Mouse (Mus musculus) MEL-GATA-1-ER (cell line): ENCODE data around the gene Lrrc28.

Experiments used
- DNase-seq: peaks from one replicate; pipeline ENCODE4 v3.0.0-alpha.2; 2012; ENCODE audit warnings: low read depth; ENCODE audit errors: extremely low read depth

Gene Lrrc28

GRCm38 (mm10) chr7:67644833-67645680 lies at the start of gene Lrrc28:
Gene Lrrc28 (minus strand): TSS chr7:67645268.
- peak; percentile 97 for DNase-seq

GRCm38 (mm10) chr7:67692791-67693538 lies 47.9 kb upstream of the Lrrc28 start:
- DNase-seq = no peak

DNA sequence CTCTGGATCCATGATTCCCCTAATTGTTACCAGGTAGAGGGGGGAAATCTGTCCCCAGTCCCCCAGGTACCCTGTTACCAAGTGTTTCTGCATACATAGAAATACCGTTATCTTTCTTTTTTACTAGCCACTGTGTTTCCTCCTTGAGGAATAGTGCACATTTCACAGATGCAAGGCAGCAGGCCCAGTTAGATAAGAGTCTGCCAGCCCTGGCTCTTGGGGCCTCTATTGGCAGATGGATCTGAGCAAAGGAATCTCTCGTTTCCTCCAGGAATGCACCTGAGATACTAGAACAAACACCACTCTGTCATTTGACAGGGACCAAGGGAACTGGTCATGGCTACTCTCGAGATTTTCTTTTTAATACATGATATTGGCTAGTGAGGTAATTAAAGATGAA lies 47.1 kb upstream of the Lrrc28 start:
- DNase-seq = no peak

- DNase-seq = no peak
Observed at GRCm38 (mm10) chr7:67691036-67691435, 46.0 kb upstream of the Lrrc28 start.

GRCm38 (mm10) chr7:67689793-67690192 lies 44.7 kb upstream of the Lrrc28 start:
- no peak for DNase-seq

- no peak for DNase-seq
Observed at GRCm38 (mm10) chr7:67688281-67688680, 43.2 kb upstream of the Lrrc28 start.

GRCm38 (mm10) chr7:67686545-67686944 lies 41.5 kb upstream of the Lrrc28 start:
- DNase-seq = no peak

GRCm38 (mm10) chr7:67683006-67683405 lies 37.9 kb upstream of the Lrrc28 start:
- DNase-seq = no peak

GRCm38 (mm10) chr7:67681078-67681477 lies 36.0 kb upstream of the Lrrc28 start:
- no peak for DNase-seq

- DNase-seq = no peak
Observed at GRCm38 (mm10) chr7:67678878-67679499, 33.9 kb upstream of the Lrrc28 start.

DNA sequence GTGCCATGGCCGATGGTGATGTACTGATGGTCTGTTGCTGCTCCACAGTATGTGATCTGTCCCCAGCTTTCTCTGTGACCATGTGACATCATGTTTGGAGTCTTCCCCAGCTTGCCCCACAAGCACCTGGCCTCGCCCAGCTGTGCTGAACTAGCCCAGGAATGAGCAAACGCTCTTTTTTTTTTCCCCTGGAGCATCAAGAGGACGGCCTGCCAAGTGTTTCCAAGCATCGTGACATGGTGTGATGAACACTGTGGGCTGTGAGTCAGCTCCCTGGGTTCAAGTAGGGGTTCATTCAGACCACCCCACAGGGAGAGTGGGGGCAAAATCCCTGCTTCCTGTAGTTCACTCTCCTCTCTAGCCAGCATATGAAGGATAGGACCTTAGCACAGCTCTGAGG lies 28.6 kb upstream of the Lrrc28 start:
- no peak for DNase-seq

- peak; percentile 48 for DNase-seq
Observed at GRCm38 (mm10) chr7:67672650-67673049, 27.6 kb upstream of the Lrrc28 start.

- DNase-seq = no peak
Observed at GRCm38 (mm10) chr7:67670965-67671364, 25.9 kb upstream of the Lrrc28 start.

DNA sequence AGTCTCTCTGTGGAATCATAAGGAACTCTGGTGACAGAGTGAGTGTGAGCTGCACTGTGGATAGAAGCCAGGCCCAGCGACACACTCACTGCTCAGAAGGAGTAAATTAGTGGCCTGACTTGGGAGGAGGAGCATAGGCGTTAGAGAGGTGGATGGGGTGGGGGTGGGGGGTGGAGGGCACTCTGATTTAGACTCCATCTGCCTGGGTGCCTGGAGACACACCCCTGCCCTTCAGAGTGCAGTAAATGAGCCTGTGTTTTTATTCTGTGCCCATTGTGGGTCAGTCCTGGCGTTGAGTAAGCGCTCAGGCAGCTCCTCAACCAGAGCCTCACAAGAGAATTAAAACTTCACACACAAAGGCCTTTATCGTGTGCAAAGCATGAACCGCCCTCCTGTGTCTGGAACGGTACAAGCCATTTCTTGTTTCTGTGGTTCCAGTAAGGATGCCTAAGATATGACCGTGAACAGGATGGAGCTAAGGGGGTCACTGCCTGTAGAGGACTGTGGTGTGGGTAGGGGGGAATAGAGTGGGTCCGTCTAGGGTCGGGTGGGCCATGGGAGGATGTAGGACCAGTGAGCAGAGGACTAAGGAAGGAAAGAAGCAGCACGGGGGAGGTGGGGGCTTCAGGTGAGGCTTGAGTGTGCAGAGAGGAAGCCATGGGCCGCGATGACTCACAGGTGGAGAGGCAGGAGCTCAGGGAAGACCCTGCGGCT lies 19.1 kb upstream of the Lrrc28 start:
- no peak for DNase-seq

DNA sequence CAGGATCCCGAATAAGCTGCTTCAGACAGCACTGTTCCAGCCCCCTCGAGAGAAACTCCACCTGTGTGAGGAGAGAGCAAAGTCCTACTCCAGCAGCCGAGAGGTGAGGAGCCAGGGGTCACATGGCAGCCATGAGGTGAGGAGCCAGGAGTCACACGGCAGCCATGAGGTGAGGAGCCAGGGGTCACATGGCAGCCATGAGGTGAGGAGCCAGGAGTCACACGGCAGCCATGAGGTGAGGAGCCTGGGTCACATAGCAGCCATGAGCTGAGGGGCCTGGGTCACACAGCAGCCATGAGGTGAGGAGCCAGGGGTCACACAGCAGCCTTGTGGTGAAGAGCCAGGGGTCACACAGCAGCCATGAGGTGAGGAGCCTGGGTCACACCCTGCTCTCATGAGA lies 17.4 kb upstream of the Lrrc28 start:
- DNase-seq = no peak

GRCm38 (mm10) chr7:67658110-67658509 lies 13.0 kb upstream of the Lrrc28 start:
- no peak for DNase-seq

- no peak for DNase-seq
Observed at GRCm38 (mm10) chr7:67655186-67655585, 10.1 kb upstream of the Lrrc28 start.

- DNase-seq = no peak
Observed at GRCm38 (mm10) chr7:67654668-67655067, 9.6 kb upstream of the Lrrc28 start.

DNA sequence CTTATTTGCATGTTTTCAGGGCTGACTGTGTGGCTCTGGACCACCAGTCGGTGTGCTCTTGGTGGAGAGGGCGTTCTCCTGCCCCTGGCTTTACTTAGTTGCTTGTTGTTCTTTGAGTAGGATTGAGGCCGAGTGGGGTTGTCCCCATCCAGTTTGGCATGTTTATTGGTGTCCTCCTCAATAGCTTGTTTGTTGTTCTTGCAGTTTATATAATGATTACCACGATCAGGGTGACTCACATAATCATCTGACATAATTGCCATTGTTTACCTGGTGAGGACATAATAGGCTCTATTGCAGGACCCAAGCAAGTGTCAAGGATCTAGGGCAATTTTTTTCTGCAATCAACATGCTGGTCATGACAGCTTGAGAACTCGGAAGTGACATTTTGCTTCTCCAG lies 7.1 kb upstream of the Lrrc28 start:
- DNase-seq = no peak

- no peak for DNase-seq
Observed at GRCm38 (mm10) chr7:67648376-67648775, 3.3 kb upstream of the Lrrc28 start.

GRCm38 (mm10) chr7:67647277-67647676 lies 2.2 kb upstream of the Lrrc28 start, which contains the start of gene Ttc23:
Gene Ttc23 (plus strand): TSS chr7:67647410.
- DNase-seq = no peak
